Mouse (Mus musculus) hindbrain, embryonic 11.5 days (tissue): ENCODE data around the gene Dirc2. TPM values are rescaled to one million over a fixed set of nuclear protein-coding genes. Genes with fewer than 3 reads are reported as not detected.

ENCODE experiments used
- ATAC-seq: fragments of 200-750 bp; cut with Nextera tagmentation; 2 replicates; pipeline ENCODE4 v1.8.0; 2017; ENCODE audit warnings: mild to moderate bottlenecking, moderate TSS enrichment, moderate library complexity; ENCODE audit not compliant: low FRiP score
- DNase-seq: peaks from one replicate; pipeline ENCODE4 v3.0.0-alpha.2; 2015; ENCODE audit warnings: low spot score
- H3K27ac ChIP-seq: fragments of 300-500 bp; sonication (generic); 2 replicates; pipeline ENCODE4 v1.5.1; 2014; ENCODE audit warnings: mild to moderate bottlenecking, low read depth, low read length
- H3K27me3 ChIP-seq: fragments of 300-500 bp; sonication (generic); 2 replicates; pipeline ENCODE4 v1.6.1; 2014; ENCODE audit warnings: mild to moderate bottlenecking, low read length, moderate library complexity, mixed read lengths; ENCODE audit not compliant: control insufficient read depth, insufficient read depth
- H3K36me3 ChIP-seq: fragments of 300-500 bp; sonication (generic); 2 replicates; pipeline ENCODE4 v1.6.1; 2014; ENCODE audit warnings: mild to moderate bottlenecking, low read length, moderate library complexity, mixed read lengths; ENCODE audit not compliant: control insufficient read depth, insufficient read depth
- H3K4me1 ChIP-seq: fragments of 300-500 bp; sonication (generic); replicated peaks from 2 replicates; pipeline ENCODE4 v1.6.1; 2014; ENCODE audit warnings: low read length, mixed read lengths; ENCODE audit not compliant: control insufficient read depth, insufficient read depth
- H3K4me2 ChIP-seq: fragments of 300-500 bp; sonication (generic); replicated peaks from 2 replicates; pipeline ENCODE4 v1.6.1; 2014; ENCODE audit warnings: mild to moderate bottlenecking, low read depth, low read length
- H3K4me3 ChIP-seq: fragments of 300-500 bp; sonication (generic); 2 replicates; pipeline ENCODE4 v1.5.1; 2014; ENCODE audit warnings: low read depth, low read length
- H3K9ac ChIP-seq: fragments of 300-500 bp; sonication (generic); 2 replicates; pipeline ENCODE4 v1.6.1; 2014; ENCODE audit warnings: low read depth, low read length
- H3K9me3 ChIP-seq: fragments of 300-500 bp; sonication (generic); 2 replicates; pipeline ENCODE4 v1.6.1; 2016; ENCODE audit warnings: low read length; ENCODE audit not compliant: control insufficient read depth
- whole genome bisulfite sequencing: fragments of 180-500 bp; shearing (Covaris S2); extraction: QIAGEN DNeasy Blood & Tissue Kit; methylation state at CpG from one replicate; pipeline ENCODE4 v1.1.7; 2014; 5-methylcytosine and 5-hydroxymethylcytosine counted together
- polyA plus RNA-seq: library from polyadenylated mRNA; unstranded; fragments of >200 nt; fragmentation: Nextera tagmentation; extraction: Ambion mirVana; gene quantifications from 2 replicates; pipeline ENCODE4 v1.2.1, GENCODE M21; 2014

Gene Dirc2
- polyA plus RNA-seq, 1 experiment from 2014 or later: 20.1 TPM

DNA sequence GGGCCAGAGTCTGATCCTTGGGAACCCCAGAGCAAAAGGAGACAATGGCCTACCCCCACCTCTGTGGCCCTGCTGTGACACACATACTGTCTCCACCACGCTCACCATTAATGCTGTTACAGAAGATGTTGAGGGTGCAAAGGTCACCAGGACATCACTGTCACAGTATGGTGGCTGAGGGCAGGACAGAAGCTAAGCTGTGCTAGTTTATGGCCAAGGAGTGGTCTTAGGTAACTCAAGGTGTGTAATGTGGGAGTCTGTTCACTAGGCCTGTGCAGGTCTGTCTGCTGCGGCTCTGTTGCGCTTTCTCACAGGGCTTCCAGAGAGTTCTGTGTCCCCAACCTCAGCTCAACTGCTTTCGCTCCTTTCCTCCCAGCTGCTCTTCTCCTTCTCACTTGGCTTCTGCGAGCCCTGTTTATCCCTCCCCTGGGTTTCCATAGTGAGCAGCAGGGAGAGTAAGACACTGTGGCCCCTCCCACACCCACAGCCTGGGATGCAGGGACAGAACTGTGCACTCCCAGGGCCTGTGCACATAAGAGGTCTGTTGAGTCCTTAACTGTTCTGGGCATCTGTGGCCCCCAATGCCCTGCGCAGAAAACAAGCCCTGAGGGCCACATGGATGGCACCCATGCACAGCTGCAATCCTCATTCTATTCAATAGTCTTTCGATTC is 30.9 kb downstream of the Dirc2 start:
- H3K27ac ChIP-seq: no peak overlapping the region
- DNase-seq (no peak), ATAC-seq (no peak)
- H3K9me3 ChIP-seq: no peaks in the 10 kb centered on the region
- H3K4me2 ChIP-seq: no peak overlapping the region
- no peak overlapping the region for H3K9ac ChIP-seq
- H3K36me3 ChIP-seq: no peaks in the 10 kb centered on the region
- 77% methylated on average over 6 of the region's 7 CpGs for WGBS
- no peak overlapping the region for H3K4me3 ChIP-seq
- no peaks in the 10 kb centered on the region for H3K27me3 ChIP-seq
- 0 out of 2 replicates have a peak, but pooled peaks cover 2% of the 10 kb centered on the region for H3K4me1 ChIP-seq

DNA sequence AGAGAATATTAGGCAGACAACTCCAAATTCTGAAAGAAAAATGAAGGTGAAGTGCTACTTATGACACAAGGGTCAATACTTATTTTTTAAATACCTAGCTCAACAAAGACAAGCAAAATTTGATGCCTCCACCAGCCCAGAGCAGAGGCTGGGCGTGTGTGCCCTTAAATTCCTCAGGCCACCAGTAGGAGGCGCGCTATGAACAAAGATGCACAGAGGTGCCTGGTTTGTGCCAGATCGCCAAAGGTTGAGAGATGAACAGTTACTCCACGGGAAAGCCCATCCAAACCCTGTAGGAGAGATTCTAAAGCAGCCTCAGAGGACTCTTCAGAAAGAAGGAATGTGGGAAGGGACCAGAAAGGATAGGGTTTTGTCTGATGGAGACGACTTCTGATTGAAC is 35.1 kb downstream of the Dirc2 start:
- DNase-seq (peak; percentile 82), ATAC-seq (peak; percentile 48; the same call in 1 of the 2 replicates)
- Histone ChIP-seq H3K9ac (no peak overlapping the region), H3K9me3 (no peaks in the 10 kb centered on the region), H3K27ac (no peak overlapping the region), H3K36me3 (no peaks in the 10 kb centered on the region), H3K4me1 (0 out of 2 replicates have a peak, but pooled peaks cover 2% of the 10 kb centered on the region), H3K4me3 (no peak overlapping the region), H3K4me2 (no peak overlapping the region), H3K27me3 (no peaks in the 10 kb centered on the region)
- 21% methylated on average over 6 of the region's 6 CpGs for WGBS

DNA sequence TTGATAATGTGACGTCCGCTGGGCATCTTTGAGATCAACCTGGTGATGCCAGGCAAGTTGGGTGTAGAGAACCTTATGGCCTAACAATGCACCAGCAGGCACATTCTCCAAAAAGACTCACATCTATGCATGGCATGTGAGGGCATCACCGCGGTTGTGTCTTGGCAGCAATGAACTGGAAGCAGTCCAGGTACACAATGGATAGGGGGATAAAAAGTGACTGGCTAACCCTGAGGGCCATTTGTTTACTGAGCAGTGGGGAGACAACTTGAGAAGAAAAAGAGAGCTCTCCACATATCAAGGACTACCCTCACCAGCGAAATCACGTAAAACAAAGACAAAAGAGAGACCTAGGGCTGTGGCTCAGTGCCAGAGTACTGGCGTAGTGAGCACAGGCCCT is 37.1 kb downstream of the Dirc2 start:
- 92% methylated on average over 7 of the region's 7 CpGs for WGBS
- Histone ChIP-seq H3K27ac (no peak overlapping the region), H3K36me3 (no peaks in the 10 kb centered on the region), H3K4me1 (no peaks in the 10 kb centered on the region), H3K4me3 (no peak overlapping the region), H3K27me3 (no peaks in the 10 kb centered on the region), H3K9ac (no peak overlapping the region), H3K4me2 (no peak overlapping the region), H3K9me3 (no peaks in the 10 kb centered on the region)
- DNase-seq (no peak), ATAC-seq (no peak)

DNA sequence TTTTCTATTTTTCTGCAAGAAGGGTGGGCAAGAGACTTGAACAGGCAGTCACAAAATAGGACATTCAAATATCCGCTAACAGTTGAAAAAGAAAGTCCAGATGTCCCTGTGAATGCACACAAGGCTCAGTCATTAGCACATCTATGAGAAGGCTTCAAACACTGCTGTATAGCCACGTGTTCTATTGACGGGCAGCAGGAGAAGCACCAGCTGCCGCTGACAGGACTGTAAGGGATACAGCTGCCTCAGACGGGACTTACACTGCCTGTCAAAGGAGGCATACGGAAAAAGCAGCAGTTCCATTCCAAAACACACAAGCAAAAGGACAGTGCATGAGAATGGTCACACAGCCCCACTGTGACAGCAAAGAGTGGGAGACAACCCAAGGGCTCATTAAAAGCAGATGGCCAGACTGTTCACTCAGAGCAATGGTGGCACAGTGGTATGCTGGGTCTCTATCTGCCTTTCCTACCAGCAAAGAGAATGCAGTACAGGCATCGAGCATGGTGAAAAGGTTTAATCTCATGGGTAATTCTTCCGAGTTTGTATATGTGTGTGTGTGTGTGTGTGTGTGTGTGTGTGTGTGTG is 39.9 kb downstream of the Dirc2 start:
- ATAC-seq (peak; percentile 95), DNase-seq (peak; percentile 39)
- H3K4me1 ChIP-seq: no peaks in the 10 kb centered on the region
- H3K4me2 ChIP-seq: no peak overlapping the region
- H3K4me3 ChIP-seq: no peak overlapping the region
- H3K36me3 ChIP-seq: no peaks in the 10 kb centered on the region
- WGBS: 40% methylated on average over 8 of the region's 8 CpGs
- no peak overlapping the region for H3K9ac ChIP-seq
- no peaks in the 10 kb centered on the region for H3K27me3 ChIP-seq
- no peaks in the 10 kb centered on the region for H3K9me3 ChIP-seq
- H3K27ac ChIP-seq: peak overlapping the region; percentile 48

DNA sequence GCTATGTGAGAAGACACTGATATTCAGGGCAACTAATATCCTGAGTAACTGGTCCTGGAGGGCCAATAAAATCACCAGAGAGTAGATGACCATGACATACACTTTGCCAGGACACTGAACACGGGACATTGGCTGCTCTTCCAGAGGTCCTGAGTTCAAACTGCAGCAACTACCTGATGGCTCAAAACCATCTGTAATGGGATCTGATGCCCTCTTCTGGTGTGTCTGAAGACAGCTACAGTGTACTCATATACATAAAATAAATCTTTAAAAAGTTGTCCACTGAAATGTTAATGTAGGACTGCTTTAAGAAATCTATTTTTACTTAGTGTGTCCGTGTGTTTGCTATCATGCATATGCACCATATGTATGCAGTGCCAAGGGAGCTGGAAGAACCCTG is 42.6 kb downstream of the Dirc2 start:
- DNase-seq (no peak), ATAC-seq (no peak)
- H3K9me3 ChIP-seq: no peaks in the 10 kb centered on the region
- H3K4me1 ChIP-seq: no peaks in the 10 kb centered on the region
- 87% methylated on average over 2 of the region's 2 CpGs for WGBS
- H3K4me3 ChIP-seq: no peak overlapping the region
- no peaks in the 10 kb centered on the region for H3K36me3 ChIP-seq
- no peak overlapping the region for H3K27ac ChIP-seq
- no peak overlapping the region for H3K9ac ChIP-seq
- no peak overlapping the region for H3K4me2 ChIP-seq
- H3K27me3 ChIP-seq: no peaks in the 10 kb centered on the region

DNA sequence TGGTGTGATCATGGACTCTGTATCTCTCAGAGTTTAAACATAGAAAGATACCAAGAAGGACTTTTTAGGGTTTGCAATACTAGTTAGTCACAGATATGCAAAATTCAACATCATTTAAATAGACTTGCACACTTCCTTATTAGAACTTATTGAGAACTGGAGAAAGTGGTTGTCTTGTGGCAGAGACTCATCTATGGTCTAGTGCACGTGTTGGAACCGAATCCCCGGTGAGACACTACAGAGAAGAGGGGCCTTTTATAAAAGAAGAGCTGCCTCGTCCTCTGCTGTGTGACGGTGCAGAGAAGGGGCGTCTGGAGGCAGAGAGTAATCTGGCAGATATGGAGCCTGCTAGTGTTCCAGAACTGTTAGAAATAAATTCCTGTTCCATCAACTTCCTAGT is 44.6 kb downstream of the Dirc2 start:
- ATAC-seq: no peak
- 73% methylated on average over 6 of the region's 6 CpGs for WGBS
- H3K27ac ChIP-seq: no peak overlapping the region
- H3K27me3 ChIP-seq: no peaks in the 10 kb centered on the region
- no peak for DNase-seq
- H3K4me2 ChIP-seq: no peak overlapping the region
- no peaks in the 10 kb centered on the region for H3K36me3 ChIP-seq
- H3K4me3 ChIP-seq: no peak overlapping the region
- H3K9ac ChIP-seq: no peak overlapping the region
- H3K4me1 ChIP-seq: no peaks in the 10 kb centered on the region
- H3K9me3 ChIP-seq: no peaks in the 10 kb centered on the region

DNA sequence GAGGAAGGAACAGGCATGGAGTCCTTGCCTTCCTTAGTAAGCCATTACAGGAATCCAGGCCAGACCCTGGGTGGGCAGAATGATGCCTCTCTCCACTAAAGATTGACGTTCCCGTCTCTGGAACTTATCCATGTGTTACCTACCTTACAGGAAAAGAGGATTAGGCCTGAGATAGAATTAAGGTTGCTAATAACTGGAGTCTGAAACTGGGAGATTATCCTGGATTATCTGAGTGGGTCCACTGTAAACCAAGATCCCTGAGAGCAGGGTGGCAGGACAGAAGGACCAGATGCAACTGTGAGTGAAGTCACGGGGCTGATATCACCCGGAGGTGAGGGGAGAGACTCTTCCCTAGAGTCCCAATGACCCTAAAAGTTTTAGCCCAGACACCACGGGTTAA is 51.4 kb downstream of the Dirc2 start:
- no peak overlapping the region for H3K27ac ChIP-seq
- no peak for DNase-seq
- no peaks in the 10 kb centered on the region for H3K9me3 ChIP-seq
- no peak overlapping the region for H3K4me3 ChIP-seq
- 89% methylated on average over 5 of the region's 5 CpGs for whole genome bisulfite sequencing
- H3K9ac ChIP-seq: no peak overlapping the region
- H3K27me3 ChIP-seq: no peaks in the 10 kb centered on the region
- no peak for ATAC-seq
- no peaks in the 10 kb centered on the region for H3K36me3 ChIP-seq
- H3K4me2 ChIP-seq: no peak overlapping the region
- no peaks in the 10 kb centered on the region; the same call in 1 of the 2 replicates for H3K4me1 ChIP-seq

DNA sequence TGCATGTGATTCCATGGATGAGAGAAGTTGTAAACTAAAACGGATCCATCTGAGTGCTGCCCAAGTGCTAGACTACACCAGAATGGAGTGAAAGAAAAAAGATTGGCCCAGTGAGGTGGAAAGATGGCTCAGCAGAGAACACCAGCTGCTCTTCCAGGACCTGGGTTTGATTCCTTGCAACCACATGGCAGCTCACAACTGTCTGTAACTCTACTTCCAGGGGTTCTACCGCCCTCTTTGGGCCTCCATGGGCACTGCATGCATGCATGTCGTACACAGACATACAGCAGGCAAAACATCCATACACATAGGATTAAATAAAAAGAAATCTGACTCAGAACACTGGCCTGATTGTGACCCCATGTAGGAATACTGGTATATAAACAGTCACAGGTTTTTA is 52.9 kb downstream of the Dirc2 start:
- H3K27ac ChIP-seq: no peak overlapping the region
- WGBS: 82% methylated on average over 3 of the region's 3 CpGs
- H3K9me3 ChIP-seq: no peaks in the 10 kb centered on the region
- H3K9ac ChIP-seq: no peak overlapping the region
- no peak overlapping the region for H3K4me3 ChIP-seq
- no peak for DNase-seq
- H3K27me3 ChIP-seq: no peaks in the 10 kb centered on the region
- no peak overlapping the region for H3K4me2 ChIP-seq
- no peaks in the 10 kb centered on the region; the same call in 1 of the 2 replicates for H3K4me1 ChIP-seq
- no peak for ATAC-seq
- H3K36me3 ChIP-seq: no peaks in the 10 kb centered on the region

DNA sequence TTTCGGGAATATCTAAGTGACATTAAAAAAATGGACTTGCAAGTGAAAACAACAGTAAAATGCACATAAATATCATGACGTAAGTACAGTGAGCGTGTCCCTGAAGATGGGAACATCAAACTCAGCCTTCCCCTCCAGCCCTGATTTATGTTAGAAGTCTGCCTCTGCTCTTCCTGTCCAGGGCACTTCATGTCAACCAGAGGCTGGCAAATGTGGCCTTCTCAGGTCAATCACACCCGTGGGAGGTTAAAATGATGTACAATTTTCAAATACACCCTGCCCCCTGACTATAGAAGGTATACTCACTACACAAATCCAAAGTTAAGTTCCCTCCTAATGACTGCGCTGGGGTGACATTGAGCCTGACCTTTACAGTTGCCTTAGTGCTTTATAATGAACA is 53.4 kb downstream of the Dirc2 start:
- Histone ChIP-seq H3K9ac (no peak overlapping the region), H3K36me3 (no peaks in the 10 kb centered on the region), H3K27ac (no peak overlapping the region), H3K4me3 (no peak overlapping the region), H3K27me3 (no peaks in the 10 kb centered on the region), H3K9me3 (no peaks in the 10 kb centered on the region), H3K4me1 (no peaks in the 10 kb centered on the region; the same call in 1 of the 2 replicates), H3K4me2 (no peak overlapping the region)
- ATAC-seq (no peak), DNase-seq (no peak)
- 89% methylated on average over 5 of the region's 5 CpGs for WGBS
